Mouse (Mus musculus): ENCODE measurements around the gene Ncmap. TPM values are rescaled to one million over a fixed set of nuclear protein-coding genes. Genes with fewer than 3 reads are reported as not detected.

The Ncmap gene
- polyA plus RNA-seq, 1 experiment from 2014 or later: 10.8 TPM

DNA sequence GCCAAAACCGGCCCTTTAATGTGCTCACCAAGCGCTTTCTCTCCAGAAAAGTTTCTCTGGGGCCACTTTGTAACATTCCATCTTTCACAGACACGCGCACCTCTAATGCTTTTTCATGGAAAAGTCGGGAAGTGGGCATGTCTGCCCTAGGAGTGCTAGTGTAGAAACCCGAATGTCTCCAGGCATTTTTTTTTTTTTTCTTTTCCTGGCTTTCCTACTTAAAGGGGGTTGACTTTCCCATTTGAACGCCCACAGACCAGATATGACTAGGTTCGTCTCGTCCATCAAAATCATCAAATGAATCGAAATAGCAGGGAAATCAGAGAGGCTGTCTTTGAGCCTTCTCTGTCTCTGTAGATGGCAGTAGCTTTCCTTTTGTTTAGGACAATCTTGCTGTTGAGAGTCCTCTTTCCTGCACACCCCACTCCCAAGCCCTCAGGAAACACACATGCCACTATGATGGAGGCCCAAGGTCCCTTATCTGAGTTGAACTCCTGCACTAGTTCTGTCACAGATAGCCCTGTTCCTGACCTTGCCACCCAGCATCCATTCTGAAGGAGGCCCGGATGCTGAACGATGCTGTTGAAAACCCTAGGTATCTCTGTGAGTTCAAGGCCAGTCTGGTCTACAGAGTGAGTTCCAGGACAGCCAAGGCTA is 44.1 kb downstream of the Ncmap start:
- Histone ChIP-seq H3K9me3 (ENCODE audit: control insufficient read depth, low read length) (no peaks in the 10 kb centered on the region), H3K36me3 (ENCODE audit: control insufficient read depth, insufficient read depth, low read length) (peaks cover 8% of the 10 kb centered on the region), H3K4me2 (ENCODE audit: low read length) (peak overlapping the region; percentile 80), H3K4me3 (ENCODE audit: low read depth, low read length) (peak overlapping the region; percentile 77), H3K4me1 (replicated peaks; ENCODE audit: control insufficient read depth, insufficient read depth, low read length) (peaks cover 17% of the 10 kb centered on the region), H3K27ac (ENCODE audit: low read depth) (peak overlapping the region; percentile 94), H3K9ac (ENCODE audit: low read length) (peak overlapping the region; percentile 56), H3K27me3 (replicated peaks; ENCODE audit: control insufficient read depth, insufficient read depth, low read length) (no peaks in the 10 kb centered on the region)
- ATAC-seq (replicated peaks; ENCODE audit: low FRiP score, low TSS enrichment, low read depth): no peak; the same call in 1 of the 2 replicates
- peak; percentile 70 for DNase-seq (ENCODE audit: low spot score)
- 15% methylated on average over 12 of the region's 12 CpGs for WGBS

GRCm38 (mm10) chr4:135353066-135353793 is 44.8 kb downstream of the Ncmap start, which contains the start of gene Srrm1:
Gene Srrm1 (minus strand): TSS chr4:135353321.
- H3K36me3 ChIP-seq (ENCODE audit: control insufficient read depth, insufficient read depth, low read length): peaks cover 15% of the 10 kb centered on the region
- DNase-seq (ENCODE audit: low spot score): peak; percentile 95
- no peaks in the 10 kb centered on the region for H3K27me3 ChIP-seq (replicated peaks; ENCODE audit: control insufficient read depth, insufficient read depth, low read length)
- H3K9ac ChIP-seq (ENCODE audit: low read length): peak within 1 kb of the TSS; percentile 97
- ATAC-seq (replicated peaks; ENCODE audit: low FRiP score, low TSS enrichment, low read depth): peak; percentile 89
- under 1% methylated on average over 69 of the region's 69 CpGs for WGBS
- H3K4me1 ChIP-seq (replicated peaks; ENCODE audit: control insufficient read depth, insufficient read depth, low read length): peaks cover 17% of the 10 kb centered on the region
- H3K27ac ChIP-seq (ENCODE audit: low read depth): peak within 1 kb of the TSS; percentile 94
- H3K4me3 ChIP-seq (ENCODE audit: low read depth, low read length): peak within 1 kb of the TSS; percentile 77
- H3K4me2 ChIP-seq (ENCODE audit: low read length): peak within 1 kb of the TSS; percentile 95
- no peaks in the 10 kb centered on the region for H3K9me3 ChIP-seq (ENCODE audit: control insufficient read depth, low read length)

DNA sequence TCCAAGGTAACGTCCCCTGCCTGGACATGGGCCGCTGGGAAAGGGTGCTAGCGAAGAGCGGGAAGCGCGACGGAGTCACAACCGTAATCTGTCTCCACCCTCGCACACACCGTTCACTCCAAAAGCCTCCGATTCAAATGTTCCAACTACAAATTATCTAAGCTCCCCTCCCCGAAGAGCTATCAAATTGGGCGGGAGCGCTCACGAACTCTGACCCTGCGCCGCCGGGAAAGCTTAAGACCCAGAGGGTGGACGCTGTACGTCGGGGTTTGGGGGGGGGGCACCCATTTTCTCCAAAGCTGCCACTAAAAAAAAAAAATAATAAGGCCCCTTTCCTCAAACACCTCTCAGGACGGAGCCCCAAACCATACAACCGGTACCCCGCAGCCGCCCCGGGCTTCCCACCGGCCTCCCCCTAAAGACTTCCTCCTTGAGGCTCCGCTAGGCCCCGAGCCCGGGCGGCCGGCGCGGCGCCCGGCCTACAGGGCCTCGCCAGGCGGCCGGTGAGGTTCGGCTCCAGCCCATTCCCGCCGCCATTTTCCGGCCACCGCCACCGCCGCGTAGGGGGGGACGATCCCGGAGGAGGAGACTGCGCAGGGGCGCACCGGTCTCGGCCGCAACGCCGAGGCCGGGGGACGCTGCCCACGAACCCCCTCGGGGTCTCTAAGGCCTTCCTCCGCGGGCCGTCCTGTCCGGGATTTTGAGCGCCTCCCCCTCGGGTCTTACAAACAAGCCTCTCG is 45.5 kb downstream of the Ncmap start:
- WGBS: under 1% methylated on average over 62 of the region's 67 CpGs
- H3K4me3 ChIP-seq (ENCODE audit: low read depth, low read length): peak overlapping the region; percentile 77
- H3K27me3 ChIP-seq (replicated peaks; ENCODE audit: control insufficient read depth, insufficient read depth, low read length): no peaks in the 10 kb centered on the region
- peaks cover 17% of the 10 kb centered on the region for H3K4me1 ChIP-seq (replicated peaks; ENCODE audit: control insufficient read depth, insufficient read depth, low read length)
- H3K36me3 ChIP-seq (ENCODE audit: control insufficient read depth, insufficient read depth, low read length): peaks cover 17% of the 10 kb centered on the region
- no peaks in the 10 kb centered on the region for H3K9me3 ChIP-seq (ENCODE audit: control insufficient read depth, low read length)
- peak overlapping the region; percentile 97 for H3K9ac ChIP-seq (ENCODE audit: low read length)
- peak overlapping the region; percentile 95 for H3K4me2 ChIP-seq (ENCODE audit: low read length)
- ATAC-seq (replicated peaks; ENCODE audit: low FRiP score, low TSS enrichment, low read depth) (peak; percentile 45), DNase-seq (ENCODE audit: low spot score) (peak; percentile 73)
- peak overlapping the region; percentile 87 for H3K27ac ChIP-seq (ENCODE audit: low read depth)

DNA sequence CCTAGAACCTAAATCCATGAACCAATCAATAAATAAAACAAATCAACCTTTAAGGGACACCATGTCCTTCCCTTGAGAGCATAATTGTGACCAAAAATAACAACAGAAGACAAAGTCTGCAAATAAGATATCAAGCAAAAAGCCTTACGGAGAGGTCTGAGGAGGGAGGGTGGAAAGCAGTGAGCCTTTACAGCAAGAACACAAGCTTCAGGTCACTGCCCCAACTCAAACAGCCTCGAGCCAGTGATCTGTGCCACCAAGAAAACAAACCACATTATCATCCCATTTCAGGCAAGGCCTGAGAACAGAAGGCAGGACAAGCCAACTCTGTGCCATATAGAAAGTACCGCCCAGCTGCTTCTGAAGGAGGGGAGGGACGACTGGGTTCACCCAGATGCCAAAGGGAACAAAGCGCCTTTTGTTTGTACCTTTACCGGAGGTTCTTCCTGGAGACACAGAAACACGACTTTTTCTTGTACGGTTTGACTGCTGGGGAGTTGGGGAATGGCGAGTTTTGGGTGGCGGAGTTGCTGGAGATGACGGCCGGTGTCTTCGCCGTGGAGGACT is 60.6 kb downstream of the Ncmap start:
- Histone ChIP-seq H3K9ac (ENCODE audit: low read length) (no peak overlapping the region), H3K9me3 (ENCODE audit: control insufficient read depth, low read length) (no peaks in the 10 kb centered on the region), H3K4me3 (ENCODE audit: low read depth, low read length) (no peak overlapping the region), H3K4me1 (replicated peaks; ENCODE audit: control insufficient read depth, insufficient read depth, low read length) (0 out of 2 replicates have a peak, but pooled peaks cover 3% of the 10 kb centered on the region), H3K27me3 (replicated peaks; ENCODE audit: control insufficient read depth, insufficient read depth, low read length) (no peaks in the 10 kb centered on the region), H3K36me3 (ENCODE audit: control insufficient read depth, insufficient read depth, low read length) (peaks cover 98% of the 10 kb centered on the region), H3K27ac (ENCODE audit: low read depth) (peak overlapping the region; percentile 51), H3K4me2 (ENCODE audit: low read length) (no peak overlapping the region)
- 74% methylated on average over 14 of the region's 14 CpGs for WGBS
- 0 out of 2 replicates have a peak, but pooled peaks have one; percentile 45 for ATAC-seq (replicated peaks; ENCODE audit: low FRiP score, low TSS enrichment, low read depth)
- no peak for DNase-seq (ENCODE audit: low spot score)

DNA sequence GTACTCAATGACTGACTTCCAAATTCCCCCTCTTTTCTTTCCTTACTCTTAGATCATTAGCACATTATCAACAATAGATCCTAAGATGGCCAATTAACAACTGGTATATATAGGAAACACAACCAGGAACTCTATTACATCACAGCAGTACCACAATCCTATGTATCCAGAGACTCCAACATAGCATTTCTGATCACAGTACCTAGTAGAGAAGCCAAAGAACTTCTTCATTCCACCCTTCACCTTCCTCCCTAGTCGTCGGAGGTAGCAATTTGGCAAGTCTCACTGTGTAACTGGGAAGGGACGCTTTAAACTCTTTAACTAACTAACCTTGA is 62.0 kb downstream of the Ncmap start:
- ATAC-seq (replicated peaks; ENCODE audit: low FRiP score, low TSS enrichment, low read depth): no peak
- Histone ChIP-seq H3K4me2 (ENCODE audit: low read length) (no peak overlapping the region), H3K36me3 (ENCODE audit: control insufficient read depth, insufficient read depth, low read length) (peaks cover 98% of the 10 kb centered on the region), H3K4me3 (ENCODE audit: low read depth, low read length) (no peak overlapping the region), H3K27me3 (replicated peaks; ENCODE audit: control insufficient read depth, insufficient read depth, low read length) (no peaks in the 10 kb centered on the region), H3K4me1 (replicated peaks; ENCODE audit: control insufficient read depth, insufficient read depth, low read length) (0 out of 2 replicates have a peak, but pooled peaks cover 3% of the 10 kb centered on the region), H3K27ac (ENCODE audit: low read depth) (no peak overlapping the region), H3K9me3 (ENCODE audit: control insufficient read depth, low read length) (no peaks in the 10 kb centered on the region), H3K9ac (ENCODE audit: low read length) (no peak overlapping the region)
- DNase-seq (ENCODE audit: low spot score): no peak
- WGBS: 78% methylated on average over 3 of the region's 3 CpGs

GRCm38 (mm10) chr4:135335327-135336022 is 62.6 kb downstream of the Ncmap start:
- no peak for DNase-seq (ENCODE audit: low spot score)
- no peaks in the 10 kb centered on the region for H3K9me3 ChIP-seq (ENCODE audit: control insufficient read depth, low read length)
- H3K9ac ChIP-seq (ENCODE audit: low read length): no peak overlapping the region
- H3K36me3 ChIP-seq (ENCODE audit: control insufficient read depth, insufficient read depth, low read length): peaks cover 98% of the 10 kb centered on the region
- 72% methylated on average over 9 of the region's 9 CpGs for WGBS
- no peak overlapping the region for H3K4me3 ChIP-seq (ENCODE audit: low read depth, low read length)
- ATAC-seq (replicated peaks; ENCODE audit: low FRiP score, low TSS enrichment, low read depth): peak; percentile 69; the same call in 1 of the 2 replicates
- H3K4me1 ChIP-seq (replicated peaks; ENCODE audit: control insufficient read depth, insufficient read depth, low read length): 0 out of 2 replicates have a peak, but pooled peaks cover 3% of the 10 kb centered on the region
- no peak overlapping the region for H3K4me2 ChIP-seq (ENCODE audit: low read length)
- H3K27ac ChIP-seq (ENCODE audit: low read depth): no peak overlapping the region
- no peaks in the 10 kb centered on the region for H3K27me3 ChIP-seq (replicated peaks; ENCODE audit: control insufficient read depth, insufficient read depth, low read length)

DNA sequence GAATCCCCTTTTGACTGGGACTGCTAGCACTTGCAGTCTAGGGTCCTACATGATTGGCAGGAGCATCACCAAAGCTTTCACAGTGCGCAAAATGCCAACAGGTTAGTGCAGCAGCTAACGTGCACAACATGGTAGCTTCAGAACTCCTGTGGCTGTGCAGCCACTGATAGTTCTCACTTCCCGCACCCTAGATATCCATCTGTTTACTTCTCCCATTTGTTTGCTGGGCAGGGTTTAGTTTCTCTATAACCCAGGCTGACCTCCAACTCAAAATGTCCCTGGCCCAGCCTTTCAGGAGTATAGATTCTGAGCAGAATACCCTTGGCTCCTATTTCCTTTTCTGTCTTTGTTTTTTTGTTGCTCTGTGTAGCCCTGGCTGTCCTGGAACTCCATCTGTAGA is 71.6 kb downstream of the Ncmap start:
- Histone ChIP-seq H3K4me3 (ENCODE audit: low read depth, low read length) (no peak overlapping the region), H3K4me1 (replicated peaks; ENCODE audit: control insufficient read depth, insufficient read depth, low read length) (no peaks in the 10 kb centered on the region), H3K4me2 (ENCODE audit: low read length) (no peak overlapping the region), H3K36me3 (ENCODE audit: control insufficient read depth, insufficient read depth, low read length) (peaks cover 99% of the 10 kb centered on the region), H3K27ac (ENCODE audit: low read depth) (no peak overlapping the region), H3K27me3 (replicated peaks; ENCODE audit: control insufficient read depth, insufficient read depth, low read length) (no peaks in the 10 kb centered on the region), H3K9ac (ENCODE audit: low read length) (no peak overlapping the region), H3K9me3 (ENCODE audit: control insufficient read depth, low read length) (no peaks in the 10 kb centered on the region)
- 79% methylated on average over 3 of the region's 3 CpGs for WGBS
- no peak for DNase-seq (ENCODE audit: low spot score)
- ATAC-seq (replicated peaks; ENCODE audit: low FRiP score, low TSS enrichment, low read depth): no peak

- ATAC-seq (replicated peaks; ENCODE audit: low FRiP score, low TSS enrichment, low read depth): no peak
- H3K36me3 ChIP-seq (ENCODE audit: control insufficient read depth, insufficient read depth, low read length): peaks cover 99% of the 10 kb centered on the region
- H3K4me2 ChIP-seq (ENCODE audit: low read length): no peak overlapping the region
- no peak overlapping the region for H3K9ac ChIP-seq (ENCODE audit: low read length)
- H3K27ac ChIP-seq (ENCODE audit: low read depth): no peak overlapping the region
- no peaks in the 10 kb centered on the region for H3K27me3 ChIP-seq (replicated peaks; ENCODE audit: control insufficient read depth, insufficient read depth, low read length)
- DNase-seq (ENCODE audit: low spot score): no peak
- no peaks in the 10 kb centered on the region for H3K9me3 ChIP-seq (ENCODE audit: control insufficient read depth, low read length)
- H3K4me3 ChIP-seq (ENCODE audit: low read depth, low read length): no peak overlapping the region
- H3K4me1 ChIP-seq (replicated peaks; ENCODE audit: control insufficient read depth, insufficient read depth, low read length): no peaks in the 10 kb centered on the region
Observed at GRCm38 (mm10) chr4:135326046-135326445, 72.0 kb downstream of the Ncmap start.
